Mouse (Mus musculus) hindbrain, embryonic 16.5 days (tissue): Measurements from ENCODE around the gene Enam. TPM values are rescaled to one million over a fixed set of nuclear protein-coding genes. Genes with fewer than 3 reads are reported as not detected.
"Not testable (repeated sequence)": the region's sequence is repeated elsewhere in the genome, so short reads cannot be mapped to it uniquely, and the experiment has no call there.

Experiments
- ATAC-seq: fragments of 200-750 bp; cut with Nextera tagmentation; 2 replicates; pipeline ENCODE4 v1.8.0; 2017; ENCODE audit warnings: moderate TSS enrichment, moderate library complexity
- H3K27ac ChIP-seq: fragments of 300-500 bp; sonication (generic); 2 replicates; pipeline ENCODE4 v1.5.1; 2014; ENCODE audit warnings: low read depth, mild to moderate bottlenecking, control low read depth, low read length, moderate library complexity
- H3K27me3 ChIP-seq: fragments of 300-500 bp; sonication (generic); replicated peaks from 2 replicates; pipeline ENCODE4 v1.6.1; 2014; ENCODE audit warnings: low read length; ENCODE audit not compliant: control insufficient read depth, insufficient read depth
- H3K36me3 ChIP-seq: fragments of 300-500 bp; sonication (generic); 2 replicates; pipeline ENCODE4 v1.6.1; 2014; ENCODE audit warnings: mild to moderate bottlenecking, low read length, moderate library complexity, mixed read lengths; ENCODE audit not compliant: control insufficient read depth, insufficient read depth
- H3K4me1 ChIP-seq: fragments of 300-500 bp; sonication (generic); 2 replicates; pipeline ENCODE4 v1.6.1; 2014; ENCODE audit warnings: low read depth, low read length; ENCODE audit not compliant: control insufficient read depth, insufficient read depth
- H3K4me2 ChIP-seq: fragments of 300-500 bp; sonication (generic); 2 replicates; pipeline ENCODE4 v1.6.1; 2014; ENCODE audit warnings: mild to moderate bottlenecking, low read length, control low read depth, moderate library complexity
- H3K4me3 ChIP-seq: fragments of 300-500 bp; sonication (generic); 2 replicates; pipeline ENCODE4 v1.5.1; 2014; ENCODE audit warnings: mild to moderate bottlenecking, low read length, control low read depth, moderate library complexity
- H3K9ac ChIP-seq: fragments of 300-500 bp; sonication (generic); 2 replicates; pipeline ENCODE4 v1.6.1; 2014; ENCODE audit warnings: low read depth, mild to moderate bottlenecking, control low read depth, low read length, moderate library complexity
- H3K9me3 ChIP-seq: fragments of 300-500 bp; sonication (generic); 2 replicates; pipeline ENCODE4 v1.6.1; 2014; ENCODE audit warnings: mild to moderate bottlenecking, low read length, moderate library complexity; ENCODE audit not compliant: control insufficient read depth
- WGBS: fragments of 180-500 bp; shearing (Covaris S2); extraction: QIAGEN DNeasy Blood & Tissue Kit; methylation state at CpG from one replicate; pipeline ENCODE4 v1.1.7; 2014; 5-methylcytosine and 5-hydroxymethylcytosine counted together
- polyA plus RNA-seq: library from polyadenylated mRNA; unstranded; fragments of >200 nt; fragmentation: Nextera tagmentation; extraction: Ambion mirVana; gene quantifications from 2 replicates; pipeline ENCODE4 v1.2.1, GENCODE M21; 2015

Gene Enam
- polyA plus RNA-seq, 1 experiment from 2014 or later: not detected

GRCm38 (mm10) chr5:88519232-88519631, 31.5 kb downstream of the Enam start:
- Histone ChIP-seq H3K4me1 (no peaks in the 10 kb centered on the region), H3K4me2 (no peak overlapping the region), H3K36me3 (no peaks in the 10 kb centered on the region), H3K27me3 (no peaks in the 10 kb centered on the region), H3K4me3 (no peak overlapping the region), H3K9me3 (no peaks in the 10 kb centered on the region), H3K9ac (no peak overlapping the region), H3K27ac (no peak overlapping the region)
- 4% methylated on average over 2 of the region's 2 CpGs for WGBS
- no peak for ATAC-seq

- H3K4me2 ChIP-seq: no peak within 1 kb of the TSS
- no peaks in the 10 kb centered on the region for H3K36me3 ChIP-seq
- H3K4me1 ChIP-seq: no peaks in the 10 kb centered on the region
- no peaks in the 10 kb centered on the region for H3K9me3 ChIP-seq
- no peaks in the 10 kb centered on the region for H3K27me3 ChIP-seq
- WGBS: 96% methylated on average over 3 of the region's 3 CpGs
- no peak within 1 kb of the TSS for H3K9ac ChIP-seq
- H3K27ac ChIP-seq: no peak within 1 kb of the TSS
- no peak within 1 kb of the TSS for H3K4me3 ChIP-seq
- no peak for ATAC-seq
Observed at GRCm38 (mm10) chr5:88527657-88528056, 39.9 kb downstream of the Enam start, which contains the start of gene Jchain. TSS of gene Jchain (minus strand) at chr5:88527891.

- H3K9me3 ChIP-seq: no peaks in the 10 kb centered on the region
- WGBS: 48% methylated on average over 1 of the region's 1 CpGs
- H3K4me1 ChIP-seq: no peaks in the 10 kb centered on the region
- H3K27me3 ChIP-seq: no peaks in the 10 kb centered on the region
- H3K4me3 ChIP-seq: no peak overlapping the region
- ATAC-seq: no peak
- no peak overlapping the region for H3K27ac ChIP-seq
- H3K4me2 ChIP-seq: no peak overlapping the region
- H3K9ac ChIP-seq: no peak overlapping the region
- H3K36me3 ChIP-seq: no peaks in the 10 kb centered on the region
Observed at GRCm38 (mm10) chr5:88530908-88531307, 43.1 kb downstream of the Enam start.

- no peak overlapping the region for H3K4me2 ChIP-seq
- no peaks in the 10 kb centered on the region for H3K36me3 ChIP-seq
- no peak for ATAC-seq
- H3K9ac ChIP-seq: no peak overlapping the region
- no peaks in the 10 kb centered on the region for H3K27me3 ChIP-seq
- WGBS: 64% methylated on average over 3 of the region's 3 CpGs
- no peaks in the 10 kb centered on the region for H3K4me1 ChIP-seq
- H3K27ac ChIP-seq: no peak overlapping the region
- no peaks in the 10 kb centered on the region for H3K9me3 ChIP-seq
- no peak overlapping the region for H3K4me3 ChIP-seq
Observed at GRCm38 (mm10) chr5:88534697-88535096, 46.9 kb downstream of the Enam start.

GRCm38 (mm10) chr5:88540845-88541244, 53.1 kb downstream of the Enam start:
- no peaks in the 10 kb centered on the region for H3K4me1 ChIP-seq
- H3K9me3 ChIP-seq: no peaks in the 10 kb centered on the region

GRCm38 (mm10) chr5:88542651-88543282, 55.0 kb downstream of the Enam start:
- ATAC-seq: peak; percentile 81
- no peak overlapping the region for H3K4me3 ChIP-seq
- no peaks in the 10 kb centered on the region for H3K27me3 ChIP-seq
- no peak overlapping the region for H3K4me2 ChIP-seq
- H3K36me3 ChIP-seq: no peaks in the 10 kb centered on the region
- H3K27ac ChIP-seq: no peak overlapping the region
- 59% methylated on average over 5 of the region's 5 CpGs for WGBS
- H3K9ac ChIP-seq: no peak overlapping the region
- no peaks in the 10 kb centered on the region for H3K9me3 ChIP-seq
- no peaks in the 10 kb centered on the region for H3K4me1 ChIP-seq

More at GRCm38 (mm10) chr5:88540845-88541244, 53.1 kb downstream of the Enam start:
- Histone ChIP-seq H3K4me3 (no peak overlapping the region), H3K27me3 (no peaks in the 10 kb centered on the region), H3K36me3 (no peaks in the 10 kb centered on the region), H3K27ac (no peak overlapping the region), H3K9ac (no peak overlapping the region), H3K4me2 (no peak overlapping the region)
- no peak for ATAC-seq

GRCm38 (mm10) chr5:88544411-88544810, 56.6 kb downstream of the Enam start:
- not testable (repeated sequence) for H3K9me3 ChIP-seq, H3K27me3 ChIP-seq, H3K27ac ChIP-seq, H3K4me2 ChIP-seq, H3K4me3 ChIP-seq, H3K4me1 ChIP-seq, ATAC-seq, H3K9ac ChIP-seq, H3K36me3 ChIP-seq
- 98% methylated on average over 1 of the region's 1 CpGs for WGBS

GRCm38 (mm10) chr5:88545536-88545935, 57.8 kb downstream of the Enam start:
- WGBS: 93% methylated on average over 7 of the region's 7 CpGs
- no peak overlapping the region for H3K9ac ChIP-seq
- no peak for ATAC-seq
- H3K36me3 ChIP-seq: no peaks in the 10 kb centered on the region
- no peaks in the 10 kb centered on the region for H3K9me3 ChIP-seq
- H3K4me2 ChIP-seq: no peak overlapping the region
- no peak overlapping the region for H3K4me3 ChIP-seq
- no peaks in the 10 kb centered on the region for H3K27me3 ChIP-seq
- no peak overlapping the region for H3K27ac ChIP-seq
- H3K4me1 ChIP-seq: no peaks in the 10 kb centered on the region

- Histone ChIP-seq H3K27ac (peak overlapping the region; percentile 94), H3K9ac (peak overlapping the region; percentile 76), H3K4me1 (peaks cover 15% of the 10 kb centered on the region), H3K4me3 (peak overlapping the region; percentile 91), H3K27me3 (no peaks in the 10 kb centered on the region), H3K9me3 (no peaks in the 10 kb centered on the region), H3K4me2 (peak overlapping the region; percentile 84), H3K36me3 (no peaks in the 10 kb centered on the region; the same call in 1 of the 2 replicates)
- 8% methylated on average over 29 of the region's 29 CpGs for WGBS
- ATAC-seq: peak; percentile 79
Observed at GRCm38 (mm10) chr5:88553271-88554085, 65.7 kb downstream of the Enam start.
